Mouse (Mus musculus): ENCODE results near the gene Zdhhc6.

- TF ChIP-seq ZNF384 (IDR thresholded peaks at IDR 0.05; ENCODE audit: low read depth, low read length): no peak
- TF ChIP-seq ZC3H11A (IDR thresholded peaks at IDR 0.05; ENCODE audit: borderline replicate concordance, low read depth, low read length): no peak
- TF ChIP-seq HCFC1 (IDR thresholded peaks at IDR 0.05; ENCODE audit: borderline replicate concordance, insufficient read depth, low read length): no peak
- no peak for TF ChIP-seq CHD2 (IDR thresholded peaks at IDR 0.05; ENCODE audit: low read depth, low read length)
These were observed 26.6 kb upstream of the Zdhhc6 start for GRCm38 (mm10) chr19:55342423-55342822.

Data from ES-E14 (cell line).